ENCODE assay signal across 14 mouse cellular contexts in genomic region chr1:191992040-191992780, GRCm38 (mm10). TPM values are rescaled to one million over a fixed set of nuclear protein-coding genes. Genes with fewer than 3 reads are reported as not detected.
DNase-seq lines count a peak whose midpoint lies in the region; ATAC-seq and TF ChIP-seq lines count a peak whose summit lies in the region.
"Had no signal": no experiment of that assay in that cellular context is flagged by ENCODE, and none has a peak within 500 bp of the region (broad histone marks: within the 10 kb centered on the region; RNA-seq: fewer than 3 reads in every experiment).

No protein-coding gene starts in this region.

- H3K27ac ChIP-seq in hindbrain, embryonic 13.5 days: no peak overlapping the region; the same call in 1 of the 2 replicates
- H3K27ac ChIP-seq in hindbrain, embryonic 14.5 days: no peak overlapping the region
- peak overlapping the region; percentile 26; the same call in 1 of the 2 replicates for H3K27ac ChIP-seq in lung, embryonic 15.5 days
- H3K27ac ChIP-seq: liver, embryonic 14.5 days had no signal

- 75% methylated on average over 7 of the region's 7 CpGs for WGBS in hindbrain, embryonic 13.5 days
- WGBS in hindbrain, embryonic 14.5 days: 73% methylated on average over 7 of the region's 7 CpGs
- WGBS in lung, embryonic 15.5 days: 58% methylated on average over 7 of the region's 7 CpGs
- WGBS in lung, adult 2 months: 47% methylated on average over 7 of the region's 7 CpGs

- peak overlapping the region; percentile 35; the same call in 1 of the 2 replicates for H3K9ac ChIP-seq in hindbrain, embryonic 13.5 days
- no peak overlapping the region for H3K9ac ChIP-seq in hindbrain, embryonic 14.5 days
- H3K9ac ChIP-seq in lung, embryonic 15.5 days: no peak overlapping the region
- H3K9ac ChIP-seq: liver, embryonic 14.5 days had no signal

- no peaks in the 10 kb centered on the region for H3K36me3 ChIP-seq in hindbrain, embryonic 13.5 days
- H3K36me3 ChIP-seq in hindbrain, embryonic 14.5 days (replicated peaks; ENCODE audit: control insufficient read depth, insufficient read depth): no peaks in the 10 kb centered on the region
- H3K36me3 ChIP-seq in lung, embryonic 15.5 days: 0 out of 2 replicates have a peak, but pooled peaks cover 10% of the 10 kb centered on the region
- H3K36me3 ChIP-seq: G1E had no signal

- H3K9me3 ChIP-seq in hindbrain, embryonic 13.5 days: no peaks in the 10 kb centered on the region
- H3K9me3 ChIP-seq in hindbrain, embryonic 14.5 days (ENCODE audit: control insufficient read depth, low read length): no peaks in the 10 kb centered on the region
- H3K9me3 ChIP-seq in lung, embryonic 15.5 days: no peaks in the 10 kb centered on the region
- H3K9me3 ChIP-seq: G1E had no signal

- H3K4me2 ChIP-seq in hindbrain, embryonic 13.5 days: no peak overlapping the region
- no peak overlapping the region for H3K4me2 ChIP-seq in hindbrain, embryonic 14.5 days (replicated peaks)
- H3K4me2 ChIP-seq in lung, embryonic 15.5 days: no peak overlapping the region

- no peak for TF ChIP-seq CTCF in lung, adult 2 months (IDR thresholded peaks at IDR 0.05; ENCODE audit: insufficient read depth, low read length)

- 0 out of 2 replicates have a peak, but pooled peaks have one; percentile 2 for ATAC-seq in hindbrain, embryonic 13.5 days (ENCODE audit: low FRiP score)
- no peak for ATAC-seq in hindbrain, embryonic 14.5 days (ENCODE audit: low FRiP score)
- no peak for ATAC-seq in lung, embryonic 15.5 days (ENCODE audit: borderline replicate concordance, extremely low read depth, low FRiP score, low TSS enrichment)
- ATAC-seq: forebrain, embryonic 16.5 days; midbrain, embryonic 16.5 days had no signal

- no peaks in the 10 kb centered on the region for H3K27me3 ChIP-seq in hindbrain, embryonic 13.5 days
- H3K27me3 ChIP-seq in hindbrain, embryonic 14.5 days (ENCODE audit: control insufficient read depth, insufficient read depth, low read length): no peaks in the 10 kb centered on the region
- H3K27me3 ChIP-seq in lung, embryonic 15.5 days: no peaks in the 10 kb centered on the region

- peaks cover 6% of the 10 kb centered on the region for H3K4me1 ChIP-seq in hindbrain, embryonic 13.5 days (replicated peaks)
- 0 out of 2 replicates have a peak, but pooled peaks cover 3% of the 10 kb centered on the region for H3K4me1 ChIP-seq in hindbrain, embryonic 14.5 days (replicated peaks; ENCODE audit: control insufficient read depth, insufficient read depth, low read length)
- peaks cover 18% of the 10 kb centered on the region; the same call in 1 of the 2 replicates for H3K4me1 ChIP-seq in lung, embryonic 15.5 days
- peaks cover 2% of the 10 kb centered on the region; the same call in 1 of the 2 replicates for H3K4me1 ChIP-seq in lung, adult 2 months (ENCODE audit: control insufficient read depth, insufficient read depth, low read length)

- TF ChIP-seq POLR2A in lung, adult 2 months (IDR thresholded peaks at IDR 0.05; ENCODE audit: borderline replicate concordance, extremely low read depth, low read depth, low read length): no peak

- DNase-seq in adrenal gland, postnatal 14 days: peak; percentile 50
- no peak for DNase-seq in adrenal gland, adult 8-10 months
- no peak for DNase-seq in hindbrain, embryonic 14.5 days (ENCODE audit: low spot score)
- DNase-seq in lung, adult 2 months: no peak
- DNase-seq in lung, postnatal 36 days: peak; percentile 67
- DNase-seq in c-Kit-positive CD71-positive TER-119-positive erythroid progenitor cells, embryonic 14.5 days (ENCODE audit: low spot score): no peak
- DNase-seq: cerebellum, adult 18-20 months had no signal

- H3K4me3 ChIP-seq in hindbrain, embryonic 13.5 days: no peak overlapping the region
- no peak overlapping the region for H3K4me3 ChIP-seq in hindbrain, embryonic 14.5 days (replicated peaks; ENCODE audit: low read length)
- H3K4me3 ChIP-seq in lung, embryonic 15.5 days: no peak overlapping the region
- no peak overlapping the region for H3K4me3 ChIP-seq in lung, adult 2 months (replicated peaks; ENCODE audit: extremely low read depth, low read depth, low read length)

RNA-seq across cellular contexts. Expression of gene Rd3, which starts 15.0 kb away (rescaled TPM):
- 0.26 TPM in 1 of 2 replicates, not detected in the other for total RNA-seq in adrenal gland, postnatal 14 days (2021)
- total RNA-seq in adrenal gland, adult 8-10 months (2022): under 1 TPM in 2 of 4 experiments, not detected in 2; 0.21 to 0.22 TPM
- polyA plus RNA-seq in hindbrain, embryonic 13.5 days (2015; fragmentation: Nextera tagmentation; extraction: Ambion mirVana): 4.8 and 6.9 TPM in 2 replicates
- 2.6 and 5.3 TPM in 2 replicates for polyA plus RNA-seq in hindbrain, embryonic 14.5 days (2014; fragmentation: Nextera tagmentation; extraction: Ambion mirVana)
- polyA plus RNA-seq in lung, embryonic 15.5 days (2015; fragmentation: Nextera tagmentation; extraction: Ambion mirVana): 1.3 and 2.8 TPM in 2 replicates
- 3.9 and 9.5 TPM in 2 replicates for polyA plus RNA-seq in lung, adult 2 months (2012; rRNA removed)
- total RNA-seq: G1E; hematopoietic stem cell, adult 5-6 weeks had no signal
- polyA plus RNA-seq: G1E had no signal

Comparison
In these comparisons a context has a peak if more than half of its experiments do, and no peak if none do; other contexts are left out.
1. DNase-seq: peak in adrenal gland, postnatal 14 days (single experiment) and lung, postnatal 36 days (single experiment); none in adrenal gland, adult 8-10 months (single experiment), hindbrain, embryonic 14.5 days (single experiment), lung, adult 2 months (single experiment) and c-Kit-positive CD71-positive TER-119-positive erythroid progenitor cells, embryonic 14.5 days (single experiment).